Mouse (Mus musculus) stomach, embryonic 16.5 days (tissue): ENCODE results near the gene Prg2. TPM values are rescaled to one million over a fixed set of nuclear protein-coding genes. Genes with fewer than 3 reads are reported as not detected.

Source experiments
- ATAC-seq: fragments of 200-750 bp; cut with Nextera tagmentation; 2 replicates; pipeline ENCODE4 v1.8.0; 2017; ENCODE audit warnings: moderate number of reproducible peaks, moderate TSS enrichment; ENCODE audit not compliant: insufficient read depth, low FRiP score
- H3K27ac ChIP-seq: fragments of 300-500 bp; sonication (generic); 2 replicates; pipeline ENCODE4 v1.5.1; 2014; ENCODE audit warnings: low read length
- H3K27me3 ChIP-seq: fragments of 300-500 bp; sonication (generic); 2 replicates; pipeline ENCODE4 v1.6.1; 2014; ENCODE audit warnings: low read length, control low read depth, mixed read lengths; ENCODE audit not compliant: control insufficient read depth, insufficient read depth
- H3K36me3 ChIP-seq: fragments of 300-500 bp; sonication (generic); 2 replicates; pipeline ENCODE4 v1.6.1; 2014; ENCODE audit warnings: low read length; ENCODE audit not compliant: control insufficient read depth, insufficient read depth
- H3K4me1 ChIP-seq: fragments of 300-500 bp; sonication (generic); 2 replicates; pipeline ENCODE4 v1.6.1; 2014; ENCODE audit warnings: low read length, control low read depth, mixed read lengths; ENCODE audit not compliant: control insufficient read depth, insufficient read depth
- H3K4me2 ChIP-seq: fragments of 300-500 bp; sonication (generic); 2 replicates; pipeline ENCODE4 v1.6.1; 2014; ENCODE audit warnings: low read depth, low read length, mixed read lengths
- H3K4me3 ChIP-seq: fragments of 300-500 bp; sonication (generic); replicated peaks from 2 replicates; pipeline ENCODE4 v1.5.1; 2014; ENCODE audit warnings: mild to moderate bottlenecking, low read length
- H3K9ac ChIP-seq: fragments of 300-500 bp; sonication (generic); 2 replicates; pipeline ENCODE4 v1.6.1; 2014; ENCODE audit warnings: low read length
- H3K9me3 ChIP-seq: fragments of 300-500 bp; sonication (generic); replicated peaks from 2 replicates; pipeline ENCODE4 v1.6.1; 2016; ENCODE audit warnings: low read length, control low read depth; ENCODE audit not compliant: control insufficient read depth
- WGBS: fragments of 180-500 bp; shearing (Covaris S2); extraction: QIAGEN DNeasy Blood & Tissue Kit; methylation state at CpG from one replicate; pipeline ENCODE4 v1.1.7; 2014; 5-methylcytosine and 5-hydroxymethylcytosine counted together
- polyA plus RNA-seq: library from polyadenylated mRNA; unstranded; fragments of >200 nt; fragmentation: Nextera tagmentation; extraction: Ambion mirVana; gene quantifications from 2 replicates; pipeline ENCODE4 v1.2.1, GENCODE M21; 2015

The Prg2 gene
- 2.2 and 2.4 TPM in 2 replicates for polyA plus RNA-seq

GRCm38 (mm10) chr2:84980188-84980587, at the start of gene Prg2:
Gene Prg2 (plus strand): TSS chr2:84980461.
- Histone ChIP-seq H3K4me3 (no peak within 1 kb of the TSS), H3K9me3 (no peaks in the 10 kb centered on the region), H3K27me3 (no peaks in the 10 kb centered on the region), H3K4me1 (no peaks in the 10 kb centered on the region), H3K27ac (no peak within 1 kb of the TSS), H3K36me3 (no peaks in the 10 kb centered on the region), H3K9ac (no peak within 1 kb of the TSS), H3K4me2 (no peak within 1 kb of the TSS)
- 56% methylated on average over 1 of the region's 1 CpGs for WGBS
- ATAC-seq = no peak

DNA sequence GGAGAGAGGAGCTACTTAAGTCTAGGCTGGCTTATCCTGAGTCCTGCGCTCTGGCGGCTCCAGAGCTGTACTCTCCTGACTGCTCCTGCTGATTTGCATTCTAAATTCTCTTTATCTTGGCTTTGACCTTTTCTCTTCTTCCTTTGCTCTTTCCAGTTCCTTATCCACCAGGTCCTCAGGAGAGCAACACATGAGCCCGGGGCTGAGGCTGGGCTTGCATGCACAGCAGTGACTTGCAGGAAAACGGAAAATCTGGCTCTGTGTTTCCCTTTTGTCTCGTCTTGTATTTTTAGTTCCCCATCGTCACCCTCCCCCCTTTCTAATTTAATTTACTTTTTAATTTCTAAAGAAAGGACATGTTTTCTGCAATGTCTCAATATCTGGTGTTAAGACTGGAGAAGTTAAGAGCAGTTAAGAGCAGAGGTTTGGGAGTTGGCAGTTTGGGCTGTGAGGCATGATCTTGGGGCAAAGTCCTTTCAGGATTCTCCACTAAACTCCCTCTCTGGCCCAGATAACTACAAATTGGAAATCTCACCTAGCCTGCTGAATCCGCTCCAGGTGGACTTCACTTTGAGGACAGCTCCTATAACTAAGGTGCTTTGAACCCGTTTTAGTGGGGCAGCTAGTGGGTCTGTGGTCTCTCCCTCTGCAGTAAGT, 46.1 kb upstream of the Prg2 start:
- no peak for ATAC-seq
- no peak overlapping the region for H3K4me3 ChIP-seq
- H3K27me3 ChIP-seq = no peaks in the 10 kb centered on the region
- no peak overlapping the region for H3K4me2 ChIP-seq
- H3K4me1 ChIP-seq = peaks cover 20% of the 10 kb centered on the region
- H3K9ac ChIP-seq = no peak overlapping the region
- 69% methylated on average over 8 of the region's 8 CpGs for WGBS
- H3K36me3 ChIP-seq = no peaks in the 10 kb centered on the region
- H3K9me3 ChIP-seq = no peaks in the 10 kb centered on the region
- H3K27ac ChIP-seq = no peak overlapping the region

- WGBS = 74% methylated on average over 4 of the region's 4 CpGs
- no peak overlapping the region for H3K9ac ChIP-seq
- H3K27me3 ChIP-seq = no peaks in the 10 kb centered on the region
- H3K9me3 ChIP-seq = no peaks in the 10 kb centered on the region
- H3K27ac ChIP-seq = no peak overlapping the region
- H3K4me1 ChIP-seq = peaks cover 20% of the 10 kb centered on the region
- H3K4me2 ChIP-seq = no peak overlapping the region
- H3K4me3 ChIP-seq = no peak overlapping the region
- no peaks in the 10 kb centered on the region for H3K36me3 ChIP-seq
- ATAC-seq = no peak
These were observed 45.6 kb upstream of the Prg2 start for GRCm38 (mm10) chr2:84934649-84935007.

GRCm38 (mm10) chr2:84935065-84935464, 45.2 kb upstream of the Prg2 start:
- Histone ChIP-seq H3K4me1 (peaks cover 20% of the 10 kb centered on the region), H3K4me2 (no peak overlapping the region), H3K9me3 (no peaks in the 10 kb centered on the region), H3K27ac (no peak overlapping the region), H3K27me3 (no peaks in the 10 kb centered on the region), H3K36me3 (no peaks in the 10 kb centered on the region), H3K4me3 (no peak overlapping the region), H3K9ac (no peak overlapping the region)
- no peak for ATAC-seq
- WGBS = 87% methylated on average over 5 of the region's 5 CpGs

GRCm38 (mm10) chr2:84936474-84937429, 43.5 kb upstream of the Prg2 start, which contains the start of gene Slc43a3:
Gene Slc43a3 (plus strand): TSS chr2:84936579.
- WGBS = 11% methylated on average over 38 of the region's 38 CpGs
- no peaks in the 10 kb centered on the region for H3K36me3 ChIP-seq
- peak; percentile 91 for ATAC-seq

GRCm38 (mm10) chr2:84937491-84938150, 42.6 kb upstream of the Prg2 start:
- peak overlapping the region; percentile 67 for H3K4me2 ChIP-seq
- H3K36me3 ChIP-seq = no peaks in the 10 kb centered on the region
- H3K9me3 ChIP-seq = no peaks in the 10 kb centered on the region
- ATAC-seq = no peak
- peak overlapping the region; percentile 61 for H3K27ac ChIP-seq
- H3K9ac ChIP-seq = peak overlapping the region; percentile 80
- 45% methylated on average over 3 of the region's 3 CpGs for WGBS
- H3K4me1 ChIP-seq = peaks cover 20% of the 10 kb centered on the region
- H3K4me3 ChIP-seq = peak overlapping the region; percentile 57
- no peaks in the 10 kb centered on the region for H3K27me3 ChIP-seq

More at GRCm38 (mm10) chr2:84936474-84937429, 43.5 kb upstream of the Prg2 start, which contains the start of gene Slc43a3:
- Histone ChIP-seq H3K4me3 (peak within 1 kb of the TSS; percentile 57), H3K4me1 (peaks cover 20% of the 10 kb centered on the region), H3K4me2 (peak within 1 kb of the TSS; percentile 67), H3K9me3 (no peaks in the 10 kb centered on the region), H3K27me3 (no peaks in the 10 kb centered on the region), H3K27ac (peak within 1 kb of the TSS; percentile 83), H3K9ac (peak within 1 kb of the TSS; percentile 80)

DNA sequence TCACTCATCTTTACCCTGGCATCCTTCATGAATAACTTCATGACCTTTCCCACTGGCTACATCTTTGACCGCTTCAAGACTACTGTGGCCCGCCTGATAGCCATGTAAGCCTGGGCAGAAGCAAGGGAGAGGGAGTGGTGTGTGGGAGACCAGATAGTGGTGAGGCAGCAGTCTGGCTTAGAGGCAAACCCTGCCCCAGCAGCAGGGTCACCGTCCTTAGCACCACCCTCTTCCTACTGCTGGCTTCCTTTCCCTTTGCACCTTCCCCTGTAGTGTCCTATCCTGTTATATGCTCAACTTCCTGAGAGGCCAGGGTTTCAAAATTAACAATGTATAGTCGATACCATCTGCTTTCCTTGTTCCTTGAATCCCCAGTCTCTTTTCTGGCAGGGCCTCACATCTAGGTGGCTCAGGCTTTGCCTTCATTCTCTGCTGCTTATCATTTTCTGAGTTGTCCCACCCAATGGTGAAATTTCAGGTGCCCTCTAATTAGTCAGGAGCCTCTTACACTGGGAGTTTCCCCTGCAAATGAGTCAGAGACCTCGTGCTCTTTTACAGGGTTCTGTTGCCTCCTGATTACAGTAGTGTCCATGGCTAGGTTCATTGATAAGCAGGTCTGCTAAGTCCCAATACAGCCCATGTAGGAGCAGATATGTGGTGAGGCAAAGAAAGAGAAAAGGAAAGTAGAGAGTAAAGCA, 41.9 kb upstream of the Prg2 start:
- WGBS = 53% methylated on average over 5 of the region's 5 CpGs
- H3K9ac ChIP-seq = peak overlapping the region; percentile 35; the same call in 1 of the 2 replicates

GRCm38 (mm10) chr2:84939306-84939705, 41.0 kb upstream of the Prg2 start:
- no peak overlapping the region for H3K27ac ChIP-seq
- no peak for ATAC-seq
- no peaks in the 10 kb centered on the region for H3K27me3 ChIP-seq
- 86% methylated on average over 3 of the region's 3 CpGs for WGBS
- peaks cover 20% of the 10 kb centered on the region for H3K4me1 ChIP-seq
- no peak overlapping the region for H3K9ac ChIP-seq
- H3K4me2 ChIP-seq = no peak overlapping the region
- no peak overlapping the region for H3K4me3 ChIP-seq
- no peaks in the 10 kb centered on the region for H3K9me3 ChIP-seq
- H3K36me3 ChIP-seq = no peaks in the 10 kb centered on the region

More for the DNA sequence above, 41.9 kb upstream of the Prg2 start:
- Histone ChIP-seq H3K27ac (peak overlapping the region; percentile 61), H3K4me2 (peak overlapping the region; percentile 67), H3K9me3 (no peaks in the 10 kb centered on the region), H3K27me3 (no peaks in the 10 kb centered on the region), H3K4me3 (peak overlapping the region; percentile 57), H3K4me1 (peaks cover 20% of the 10 kb centered on the region), H3K36me3 (no peaks in the 10 kb centered on the region)
- ATAC-seq = peak; percentile 68
